Mouse (Mus musculus): ENCODE measurements around the gene Gm20388.

DNA sequence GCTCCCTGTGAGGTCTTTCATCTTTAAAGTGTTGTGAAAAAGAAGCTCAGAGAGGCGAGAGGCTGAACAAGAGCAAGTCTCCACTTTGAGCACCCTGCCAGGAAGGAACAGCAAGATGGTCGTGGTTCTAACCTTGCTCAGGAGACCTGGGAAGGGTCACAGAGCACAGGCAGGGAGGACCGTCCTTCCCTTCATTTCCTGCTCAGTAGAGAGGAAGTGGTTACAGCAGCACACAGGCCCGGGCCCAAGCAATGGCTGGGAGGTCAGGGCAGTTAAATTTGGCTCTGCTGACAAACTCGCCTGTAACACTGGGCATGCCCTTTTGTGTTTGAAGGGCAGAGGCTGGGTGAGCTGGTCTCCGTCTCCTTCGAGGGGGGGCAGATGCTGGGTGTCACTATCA, 914.0 kb downstream of the Gm20388 start:
- TF ChIP-seq EP300 (optimal IDR thresholded peaks at IDR 0.05): no peak
- TF ChIP-seq CTCF (IDR thresholded peaks at IDR 0.05; ENCODE audit: low read depth): no peak
